Mouse (Mus musculus) liver, postnatal 0 days (tissue): ENCODE results near the gene Hdac1.

Source experiments
- CTCF ChIP-seq: sonication (generic); IDR thresholded peaks from 2 replicates; pipeline ENCODE4 v1.5.1; 2016; ENCODE audit warnings: antibody characterized with exemption, low read depth
- EP300 ChIP-seq: IDR thresholded peaks from 2 replicates; pipeline ENCODE4 v1.6.1; 2016; ENCODE audit warnings: antibody characterized with exemption, low read depth, mild to moderate bottlenecking

DNA sequence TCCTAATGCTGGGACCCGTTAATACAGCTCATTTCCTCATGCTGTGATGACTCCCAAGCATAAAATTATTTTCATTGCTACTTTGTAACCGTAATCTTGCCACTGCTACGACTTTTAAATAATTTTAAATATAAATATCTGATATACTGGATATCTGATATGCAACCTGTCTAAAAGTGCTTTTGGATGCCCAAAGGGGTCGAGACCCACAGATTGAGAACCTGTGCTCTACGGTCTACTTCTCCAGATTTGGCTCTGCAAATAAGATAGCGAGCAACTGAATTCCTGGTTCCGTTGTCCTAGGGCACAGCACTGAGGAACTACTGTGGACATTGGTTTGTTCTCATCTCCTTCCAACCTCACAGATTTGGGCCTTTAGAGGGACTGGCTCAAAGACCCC is 35.2 kb upstream of the Hdac1 start:
- TF ChIP-seq CTCF (no peak), EP300 (no peak)
